ENCODE assay signal across 8 mouse cellular contexts in genomic region chr8:45884552-45884951, GRCm38 (mm10). TPM values are rescaled to one million over a fixed set of nuclear protein-coding genes. Genes with fewer than 3 reads are reported as not detected.
DNase-seq lines count a peak whose midpoint lies in the region; ATAC-seq lines count a peak whose summit lies in the region.
"Had no signal": no experiment of that assay in that cellular context is flagged by ENCODE, and none has a peak within 500 bp of the region (broad histone marks: within the 10 kb centered on the region; RNA-seq: fewer than 3 reads in every experiment).

No protein-coding gene starts in this region.

- peak overlapping the region; percentile 73 for H3K4me3 ChIP-seq in heart, embryonic 15.5 days
- H3K4me3 ChIP-seq in limb, embryonic 10.5 days, result peak overlapping the region; percentile 52
- H3K4me3 ChIP-seq in midbrain, embryonic 15.5 days, result peak overlapping the region; percentile 38

- peaks cover 17% of the 10 kb centered on the region for H3K4me1 ChIP-seq in heart, embryonic 15.5 days (replicated peaks)
- peaks cover 24% of the 10 kb centered on the region for H3K4me1 ChIP-seq in limb, embryonic 10.5 days
- peaks cover 15% of the 10 kb centered on the region for H3K4me1 ChIP-seq in midbrain, embryonic 15.5 days

- H3K27ac ChIP-seq in heart, embryonic 15.5 days, result peak overlapping the region; percentile 95
- peak overlapping the region; percentile 39; the same call in 1 of the 2 replicates for H3K27ac ChIP-seq in limb, embryonic 10.5 days
- H3K27ac ChIP-seq in midbrain, embryonic 15.5 days, result no peak overlapping the region
- H3K27ac ChIP-seq: macrophage had no signal

- peak overlapping the region; percentile 67 for H3K9ac ChIP-seq in heart, embryonic 15.5 days
- no peak overlapping the region for H3K9ac ChIP-seq in midbrain, embryonic 15.5 days

- peak overlapping the region; percentile 75 for H3K4me2 ChIP-seq in heart, embryonic 15.5 days
- H3K4me2 ChIP-seq in midbrain, embryonic 15.5 days, result peak overlapping the region; percentile 90

- H3K27me3 ChIP-seq in heart, embryonic 15.5 days, result no peaks in the 10 kb centered on the region
- H3K27me3 ChIP-seq in limb, embryonic 10.5 days (ENCODE audit: low read depth, poor library complexity, severe bottlenecking), result 0 out of 2 replicates have a peak, but pooled peaks cover 5% of the 10 kb centered on the region
- H3K27me3 ChIP-seq in midbrain, embryonic 15.5 days (replicated peaks), result peaks cover 5% of the 10 kb centered on the region; the same call in 1 of the 2 replicates

- ATAC-seq in heart, embryonic 15.5 days (replicated peaks; ENCODE audit: insufficient number of reproducible peaks, insufficient read depth, low FRiP score, low read depth), result peak; percentile 77
- peak; percentile 76 for ATAC-seq in midbrain, embryonic 15.5 days (replicated peaks)
- no peak for ATAC-seq in monocyte, adult 5-6 weeks (replicated peaks; ENCODE audit: insufficient number of reproducible peaks, low FRiP score, low TSS enrichment, poor library complexity, severe bottlenecking)

- peak; percentile 6 to 37 for DNase-seq in adrenal gland, postnatal 36 days
- DNase-seq in embryo, embryonic 10 days (ENCODE audit: low spot score), result peak; percentile 50
- peak; percentile 46 for DNase-seq in limb, embryonic 10.5 days (ENCODE audit: low spot score)
- DNase-seq in urinary bladder, postnatal 25 days (ENCODE audit: low spot score), result no peak

- WGBS in heart, embryonic 15.5 days, result 5% methylated on average over 13 of the region's 13 CpGs
- 12% methylated on average over 13 of the region's 13 CpGs for WGBS in limb, embryonic 10.5 days
- 9% methylated on average over 13 of the region's 13 CpGs for WGBS in midbrain, embryonic 15.5 days

- no peaks in the 10 kb centered on the region for H3K36me3 ChIP-seq in heart, embryonic 15.5 days
- H3K36me3 ChIP-seq in limb, embryonic 10.5 days, result no peaks in the 10 kb centered on the region
- no peaks in the 10 kb centered on the region for H3K36me3 ChIP-seq in midbrain, embryonic 15.5 days (replicated peaks)

- H3K9me3 ChIP-seq in heart, embryonic 15.5 days (replicated peaks), result no peaks in the 10 kb centered on the region
- H3K9me3 ChIP-seq in limb, embryonic 10.5 days (replicated peaks), result no peaks in the 10 kb centered on the region
- no peaks in the 10 kb centered on the region for H3K9me3 ChIP-seq in midbrain, embryonic 15.5 days

RNA-seq across cellular contexts. Expression of gene Pdlim3, which starts 0.7 kb away (rescaled TPM):
- total RNA-seq in adrenal gland, postnatal 36 days (2021), result 1 to 10 TPM; 1.2 to 1.9 TPM
- 148 and 174 TPM in 2 replicates for polyA plus RNA-seq in heart, embryonic 15.5 days (2015; fragmentation: Nextera tagmentation; extraction: Ambion mirVana)
- 4.4 and 6.7 TPM in 2 replicates for polyA plus RNA-seq in limb, embryonic 10.5 days (2016; fragmentation: Nextera tagmentation; extraction: Ambion mirVana)
- polyA plus RNA-seq in midbrain, embryonic 15.5 days (2015; fragmentation: Nextera tagmentation; extraction: Ambion mirVana), result 21.2 and 25.9 TPM in 2 replicates
- total RNA-seq in monocyte, adult 5-6 weeks (2017), result not detected in 3 replicates
- polyA plus RNA-seq: macrophage had no signal

RNA-seq across cellular contexts. Expression of gene Ccdc110, which starts 49.9 kb away (rescaled TPM):
- not detected for total RNA-seq in adrenal gland, postnatal 36 days (2021)
- not detected in 2 replicates for polyA plus RNA-seq in heart, embryonic 15.5 days (2015; fragmentation: Nextera tagmentation; extraction: Ambion mirVana)
- polyA plus RNA-seq in limb, embryonic 10.5 days (2016; fragmentation: Nextera tagmentation; extraction: Ambion mirVana), result not detected in 2 replicates
- 0.12 and 0.29 TPM in 2 replicates for polyA plus RNA-seq in midbrain, embryonic 15.5 days (2015; fragmentation: Nextera tagmentation; extraction: Ambion mirVana)
- total RNA-seq in monocyte, adult 5-6 weeks (2017), result not detected in 3 replicates
- polyA plus RNA-seq: macrophage had no signal
